Mouse (Mus musculus) cerebellum, postnatal 4 days (tissue): ENCODE results near the gene Lrrc8d.
A peak's percentile ranks its signal among the peaks of the same experiment; 100 is the strongest.

Experiments
- DNase-seq, 2 experiments: peaks; one replicate each; pipeline ENCODE4 v3.0.0; 2022; ENCODE audit warnings: low spot score in 2 of 2, mixed read lengths in 1 of 2

Gene Lrrc8d

GRCm38 (mm10) chr5:105715531-105716124, 15.9 kb downstream of the Lrrc8d start:
- DNase-seq: no peak

- DNase-seq: no peak
These were observed 17.5 kb downstream of the Lrrc8d start for GRCm38 (mm10) chr5:105717294-105717693.

GRCm38 (mm10) chr5:105718138-105718670, 18.4 kb downstream of the Lrrc8d start:
- no peak for DNase-seq

GRCm38 (mm10) chr5:105721267-105721666, 21.5 kb downstream of the Lrrc8d start:
- DNase-seq: no peak

- DNase-seq: no peak
These were observed 23.0 kb downstream of the Lrrc8d start for GRCm38 (mm10) chr5:105722807-105723206.

- DNase-seq: no peak
These were observed 30.5 kb downstream of the Lrrc8d start for GRCm38 (mm10) chr5:105730193-105730831.

GRCm38 (mm10) chr5:105731173-105731626, 31.4 kb downstream of the Lrrc8d start:
- DNase-seq: no peak

- peak in 1 of 2 experiments; percentile 39 for DNase-seq
These were observed 32.1 kb downstream of the Lrrc8d start for GRCm38 (mm10) chr5:105731627-105732432.

GRCm38 (mm10) chr5:105732433-105732891, 32.7 kb downstream of the Lrrc8d start:
- DNase-seq: no peak

GRCm38 (mm10) chr5:105733226-105733625, 33.5 kb downstream of the Lrrc8d start:
- DNase-seq: no peak

GRCm38 (mm10) chr5:105736365-105736764, 36.6 kb downstream of the Lrrc8d start:
- DNase-seq: no peak

- no peak for DNase-seq
These were observed 37.4 kb downstream of the Lrrc8d start for GRCm38 (mm10) chr5:105737145-105737544.

- DNase-seq: no peak
These were observed 40.7 kb downstream of the Lrrc8d start for GRCm38 (mm10) chr5:105740437-105740836.

GRCm38 (mm10) chr5:105742641-105743040, 42.9 kb downstream of the Lrrc8d start:
- DNase-seq: no peak

GRCm38 (mm10) chr5:105745324-105745723, 45.6 kb downstream of the Lrrc8d start:
- DNase-seq: no peak

- no peak for DNase-seq
These were observed 46.2 kb downstream of the Lrrc8d start for GRCm38 (mm10) chr5:105745927-105746454.

- DNase-seq: no peak
These were observed 55.0 kb downstream of the Lrrc8d start for GRCm38 (mm10) chr5:105754803-105755202.

- no peak for DNase-seq
These were observed 55.7 kb downstream of the Lrrc8d start for GRCm38 (mm10) chr5:105755491-105755890.

- DNase-seq: no peak
These were observed 58.2 kb downstream of the Lrrc8d start for GRCm38 (mm10) chr5:105757978-105758377.

GRCm38 (mm10) chr5:105758866-105759265, 59.1 kb downstream of the Lrrc8d start:
- no peak for DNase-seq

- DNase-seq: no peak
These were observed 62.2 kb downstream of the Lrrc8d start for GRCm38 (mm10) chr5:105761848-105762482.
